18 mouse cellular contexts compared by ENCODE assay signal in genomic region chr1:192341774-192342173, GRCm38 (mm10).
A peak's percentile ranks its signal among the peaks of the same experiment; 100 is the strongest.
DNase-seq lines count a peak whose midpoint lies in the region; TF ChIP-seq lines count a peak whose summit lies in the region.
"Had no signal": no experiment of that assay in that cellular context is flagged by ENCODE, and none has a peak within 500 bp of the region (broad histone marks: within the 10 kb centered on the region; RNA-seq: fewer than 3 reads in every experiment).

No protein-coding gene starts in this region.

- TF ChIP-seq CTCF in left cerebral cortex, adult 2 months (IDR thresholded peaks at IDR 0.05) = no peak

- peak overlapping the region; percentile 82 for H3K27ac ChIP-seq in left cerebral cortex, adult 2 months
- H3K27ac ChIP-seq: embryonic facial prominence, embryonic 12.5 days; embryonic facial prominence, embryonic 15.5 days; hindbrain, embryonic 12.5 days; hindbrain, embryonic 15.5 days had no signal

- DNase-seq in layer of hippocampus, adult 11-12 months (ENCODE audit: low spot score) = peak; percentile 34
- no peak for DNase-seq in layer of hippocampus, postnatal 25 days (ENCODE audit: extremely low spot score in 1 of 2, low spot score in 1 of 2)
- DNase-seq in left cerebral cortex, adult 2 months (ENCODE audit: extremely low spot score in 1 of 2, low spot score in 2 of 2) = no peak
- no peak for DNase-seq in left cerebral cortex, postnatal 14 days (ENCODE audit: low spot score in 2 of 2)
- peak; percentile 49 for DNase-seq in layer of hippocampus, adult 9-11 months
- no peak for DNase-seq in gastrocnemius, postnatal 36 days
- DNase-seq: adrenal gland, postnatal 10 days; adrenal gland, postnatal 36 days; B cell, adult 2 months; cerebellum, adult 11 months; cerebellum, adult 9-11 months; forebrain, postnatal 0 days; gastrocnemius, postnatal 10 days; heart, adult 11 months had no signal

- intact Hi-C loops in left cerebral cortex, adult 2 months (cut with DNase I) = loop anchor here (5.0 kb wide), 1 partner anchor 74 kb away; no protein-coding TSS in a partner anchor
- intact Hi-C loops in left cerebral cortex, postnatal 14 days (cut with DNase I) = loop anchor here (5.0 kb wide), 1 partner anchor 149 kb away; the partner anchor contains the start of gene Kcnh1
- intact Hi-C loops in gastrocnemius, postnatal 36 days (cut with DNase I) = no loop called here

- no peak overlapping the region for H3K4me3 ChIP-seq in left cerebral cortex, adult 2 months
- H3K4me3 ChIP-seq: embryonic facial prominence, embryonic 12.5 days; embryonic facial prominence, embryonic 15.5 days; hindbrain, embryonic 12.5 days; hindbrain, embryonic 15.5 days had no signal

Comparison
In these comparisons a context has a peak if more than half of its experiments do, and no peak if none do; other contexts are left out.
1. DNase-seq: peak in layer of hippocampus, adult 11-12 months (single experiment) and layer of hippocampus, adult 9-11 months (single experiment); none in layer of hippocampus, postnatal 25 days (0 of 2), left cerebral cortex, adult 2 months (0 of 2), left cerebral cortex, postnatal 14 days (0 of 2) and gastrocnemius, postnatal 36 days (0 of 2).